Mouse (Mus musculus) gastrocnemius, postnatal 14 days (tissue): ENCODE results near the gene Dcaf7. TPM values are rescaled to one million over a fixed set of nuclear protein-coding genes. Genes with fewer than 3 reads are reported as not detected.
"Not testable (repeated sequence)": the region's sequence is repeated elsewhere in the genome, so short reads cannot be mapped to it uniquely, and the experiment has no call there.

Experiments
- DNase-seq: peaks from one replicate; pipeline ENCODE4 v3.0.0; 2021; ENCODE audit warnings: mixed read lengths
- intact Hi-C: fragments of 180-260 bp; cut with DNase I; formaldehyde crosslinking; loops from one replicate; pipeline ENCODE4 v1.15.1; 2025; ENCODE audit warnings: low total_unique reads
- total RNA-seq, 2 experiments: library from RNA; stranded (reverse); gene quantifications; 2 replicates each; pipeline ENCODE4 v1.2.3; 2021

Dcaf7 gene
- total RNA-seq, 2 experiments from 2014 or later = 31.4 to 34.0 TPM

GRCm38 (mm10) chr11:106034986-106035385 is 1.7 kb upstream of the Dcaf7 start:
- DNase-seq = no peak
- intact Hi-C loops = no loop called here

GRCm38 (mm10) chr11:106037418-106037751 is 713 bp downstream of the Dcaf7 start:
- no peak for DNase-seq

GRCm38 (mm10) chr11:106044349-106044748 is 7.7 kb downstream of the Dcaf7 start:
- DNase-seq = no peak
- intact Hi-C loops = no loop called here

More at GRCm38 (mm10) chr11:106037418-106037751, 713 bp downstream of the Dcaf7 start:
- intact Hi-C loops = no loop called here

- intact Hi-C loops = no loop called here
- DNase-seq = no peak
Measured at GRCm38 (mm10) chr11:106045256-106045655, 8.6 kb downstream of the Dcaf7 start.

- DNase-seq = no peak
- intact Hi-C loops = no loop called here
Measured at GRCm38 (mm10) chr11:106045780-106046179, 9.1 kb downstream of the Dcaf7 start.

GRCm38 (mm10) chr11:106046584-106046983 is 9.9 kb downstream of the Dcaf7 start:
- no peak for DNase-seq
- intact Hi-C loops = no loop called here

GRCm38 (mm10) chr11:106053921-106054320 is 17.2 kb downstream of the Dcaf7 start:
- DNase-seq = no peak
- intact Hi-C loops = no loop called here

GRCm38 (mm10) chr11:106054600-106054999 is 17.9 kb downstream of the Dcaf7 start:
- no peak for DNase-seq

GRCm38 (mm10) chr11:106055341-106055740 is 18.7 kb downstream of the Dcaf7 start:
- DNase-seq = no peak
- intact Hi-C loops = no loop called here

More at GRCm38 (mm10) chr11:106054600-106054999, 17.9 kb downstream of the Dcaf7 start:
- intact Hi-C loops = no loop called here

- intact Hi-C loops = no loop called here
- DNase-seq = no peak
Measured at GRCm38 (mm10) chr11:106056819-106057491, 20.3 kb downstream of the Dcaf7 start.

GRCm38 (mm10) chr11:106058020-106058419 is 21.3 kb downstream of the Dcaf7 start:
- intact Hi-C loops = no loop called here
- no peak for DNase-seq

GRCm38 (mm10) chr11:106060549-106060948 is 23.9 kb downstream of the Dcaf7 start:
- intact Hi-C loops = no loop called here
- no peak for DNase-seq

GRCm38 (mm10) chr11:106061311-106061710 is 24.6 kb downstream of the Dcaf7 start:
- no peak for DNase-seq
- intact Hi-C loops = no loop called here

- DNase-seq = no peak
Measured at GRCm38 (mm10) chr11:106063756-106064155, 27.1 kb downstream of the Dcaf7 start.

GRCm38 (mm10) chr11:106065073-106065922 is 28.6 kb downstream of the Dcaf7 start:
- intact Hi-C loops = no loop called here
- no peak for DNase-seq

More at GRCm38 (mm10) chr11:106063756-106064155, 27.1 kb downstream of the Dcaf7 start:
- intact Hi-C loops = no loop called here

- intact Hi-C loops = no loop called here
- DNase-seq = peak; percentile 95
Measured at GRCm38 (mm10) chr11:106065923-106066571, 29.4 kb downstream of the Dcaf7 start, which contains the start of gene Taco1. Gene Taco1 (plus strand): TSS chr11:106066061.

- peak; percentile 55 for DNase-seq
- intact Hi-C loops = not testable (repeated sequence)
Measured at GRCm38 (mm10) chr11:106066616-106067015, 29.9 kb downstream of the Dcaf7 start.

- intact Hi-C loops = no loop called here
- DNase-seq = no peak
Measured at GRCm38 (mm10) chr11:106073774-106074173, 37.1 kb downstream of the Dcaf7 start.

- intact Hi-C loops = no loop called here
- peak; percentile 69 for DNase-seq
Measured at GRCm38 (mm10) chr11:106076321-106076720, 39.6 kb downstream of the Dcaf7 start.
